Mouse (Mus musculus): ENCODE measurements at regions not wholly inside any gene's neighbourhood (a gene's known extent, or its start where the extent isn't known, plus 50 kb on each side); places are given as distances from the start of the nearest gene placed in this dataset.

GRCm38 (mm10) chr6:127207308-127207707, 55.3 kb upstream of the Ccnd2 start:
- DNase-seq (ENCODE audit: low read depth): no peak

- no peak for DNase-seq (ENCODE audit: low read depth)
These were observed 61.4 kb upstream of the Ccnd2 start for GRCm38 (mm10) chr6:127213355-127213754.

GRCm38 (mm10) chr6:127215915-127216314, 63.9 kb upstream of the Ccnd2 start:
- DNase-seq (ENCODE audit: low read depth): no peak

GRCm38 (mm10) chr6:127218634-127219445, 66.8 kb upstream of the Ccnd2 start:
- DNase-seq (ENCODE audit: low read depth): no peak

GRCm38 (mm10) chr6:127219446-127219802, 67.4 kb upstream of the Ccnd2 start:
- DNase-seq (ENCODE audit: low read depth): no peak

- DNase-seq (ENCODE audit: low read depth): no peak
These were observed 74.4 kb upstream of the Ccnd2 start for GRCm38 (mm10) chr6:127226242-127226983.

GRCm38 (mm10) chr6:127236510-127237109, 84.6 kb upstream of the Ccnd2 start:
- no peak for DNase-seq (ENCODE audit: low read depth)

- DNase-seq (ENCODE audit: low read depth): no peak
These were observed 85.2 kb upstream of the Ccnd2 start for GRCm38 (mm10) chr6:127237168-127237567.

GRCm38 (mm10) chr6:127239529-127240471, 87.8 kb upstream of the Ccnd2 start:
- DNase-seq (ENCODE audit: low read depth): no peak

GRCm38 (mm10) chr6:127240472-127241375, 88.7 kb upstream of the Ccnd2 start:
- DNase-seq (ENCODE audit: low read depth): no peak

- no peak for DNase-seq (ENCODE audit: low read depth)
These were observed 89.9 kb upstream of the Ccnd2 start for GRCm38 (mm10) chr6:127241693-127242425.

GRCm38 (mm10) chr6:127243032-127243431, 91.0 kb upstream of the Ccnd2 start:
- no peak for DNase-seq (ENCODE audit: low read depth)

GRCm38 (mm10) chr6:127245814-127246440, 93.9 kb upstream of the Ccnd2 start:
- no peak for DNase-seq (ENCODE audit: low read depth)

GRCm38 (mm10) chr6:127246730-127247129, 94.7 kb upstream of the Ccnd2 start:
- DNase-seq (ENCODE audit: low read depth): no peak

GRCm38 (mm10) chr6:127247343-127247742, 95.3 kb upstream of the Ccnd2 start:
- DNase-seq (ENCODE audit: low read depth): no peak

- no peak for DNase-seq (ENCODE audit: low read depth)
These were observed 98.3 kb upstream of the Ccnd2 start for GRCm38 (mm10) chr6:127250181-127250873.

- no peak for DNase-seq (ENCODE audit: low read depth)
These were observed 99.1 kb upstream of the Ccnd2 start for GRCm38 (mm10) chr6:127250874-127251670.

- no peak for DNase-seq (ENCODE audit: low read depth)
These were observed 99.6 kb upstream of the Ccnd2 start for GRCm38 (mm10) chr6:127251671-127251985.
